Mouse (Mus musculus) CH12F3 (cell line): ENCODE results near the gene Hp1bp3.

Source experiments
- in situ Hi-C: fragments of 300-500 bp; cut with MboI; formaldehyde crosslinking; loops from 2 replicates; pipeline ENCODE4 v1.14.3; 2020; ENCODE audit warnings: low sequenced_read_pairs

Gene Hp1bp3

GRCm38 (mm10) chr4:138221406-138221805, 5.3 kb downstream of the Hp1bp3 start:
- in situ Hi-C loops = no loop called here

- in situ Hi-C loops = no loop called here
Observed at GRCm38 (mm10) chr4:138222396-138222795, 6.3 kb downstream of the Hp1bp3 start.

- in situ Hi-C loops = no loop called here
Observed at GRCm38 (mm10) chr4:138223623-138224022, 7.5 kb downstream of the Hp1bp3 start.

GRCm38 (mm10) chr4:138246756-138247665, 30.9 kb downstream of the Hp1bp3 start:
- in situ Hi-C loops = no loop called here

- in situ Hi-C loops = no loop called here
Observed at GRCm38 (mm10) chr4:138250088-138250960, 34.2 kb downstream of the Hp1bp3 start, which contains the start of the genes Sh2d5 and Kif17. TSS of gene Sh2d5 (plus strand) at chr4:138250403. TSS of gene Kif17 (plus strand) at chr4:138250435.

- in situ Hi-C loops = no loop called here
Observed at GRCm38 (mm10) chr4:138251819-138252218, 35.7 kb downstream of the Hp1bp3 start.

- in situ Hi-C loops = no loop called here
Observed at GRCm38 (mm10) chr4:138252231-138252630, 36.1 kb downstream of the Hp1bp3 start.

GRCm38 (mm10) chr4:138257116-138257687, 41.1 kb downstream of the Hp1bp3 start:
- in situ Hi-C loops = no loop called here

GRCm38 (mm10) chr4:138258663-138259062, 42.6 kb downstream of the Hp1bp3 start:
- in situ Hi-C loops = no loop called here

- in situ Hi-C loops = no loop called here
Observed at GRCm38 (mm10) chr4:138259482-138259881, 43.4 kb downstream of the Hp1bp3 start.

- in situ Hi-C loops = no loop called here
Observed at GRCm38 (mm10) chr4:138261843-138262681, 46.0 kb downstream of the Hp1bp3 start.

- in situ Hi-C loops = no loop called here
Observed at GRCm38 (mm10) chr4:138267869-138268268, 51.8 kb downstream of the Hp1bp3 start.

- in situ Hi-C loops = no loop called here
Observed at GRCm38 (mm10) chr4:138272011-138272997, 56.2 kb downstream of the Hp1bp3 start.

GRCm38 (mm10) chr4:138278346-138278745, 62.2 kb downstream of the Hp1bp3 start:
- in situ Hi-C loops = no loop called here

- in situ Hi-C loops = no loop called here
Observed at GRCm38 (mm10) chr4:138282834-138283233, 66.7 kb downstream of the Hp1bp3 start.

GRCm38 (mm10) chr4:138286411-138286810, 70.3 kb downstream of the Hp1bp3 start:
- in situ Hi-C loops = no loop called here

- in situ Hi-C loops = no loop called here
Observed at GRCm38 (mm10) chr4:138288691-138289090, 72.6 kb downstream of the Hp1bp3 start.

- in situ Hi-C loops = no loop called here
Observed at GRCm38 (mm10) chr4:138292028-138292427, 75.9 kb downstream of the Hp1bp3 start.
